Mouse (Mus musculus): ENCODE data around the gene Rpn2. TPM values are rescaled to one million over a fixed set of nuclear protein-coding genes. Genes with fewer than 3 reads are reported as not detected.

Rpn2 gene
- polyA plus RNA-seq, 1 experiment from 2014 or later = 86.1 TPM

DNA sequence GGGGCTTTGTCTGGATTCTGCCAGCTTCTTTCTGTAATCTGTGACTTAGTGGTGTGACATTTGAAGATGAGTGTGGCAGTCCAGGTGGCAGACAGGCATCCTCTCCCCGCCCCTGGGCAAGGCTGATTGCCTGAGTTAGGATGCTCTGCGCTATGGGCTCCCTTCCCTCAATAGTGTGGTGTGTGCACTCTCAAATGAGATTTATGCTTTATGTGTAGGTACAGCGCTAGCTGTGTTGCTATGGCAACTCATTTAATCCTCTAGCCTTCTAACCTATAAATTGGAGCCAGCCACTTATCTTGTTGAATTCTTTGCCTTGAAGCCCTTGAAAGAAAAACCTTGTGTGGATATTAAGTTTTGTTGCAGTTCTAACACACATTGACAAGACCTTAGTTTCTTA, 34.9 kb downstream of the Rpn2 start:
- WGBS (ENCODE audit: insufficient replicate concordance) = 92% methylated on average over 3 of the region's 3 CpGs
- TF ChIP-seq CTCF (IDR thresholded peaks at IDR 0.05; ENCODE audit: low read depth) (no peak), EP300 (IDR thresholded peaks at IDR 0.05; ENCODE audit: low read depth) (no peak)
- ATAC-seq = no peak
- no peaks in the 10 kb centered on the region for H3K9me3 ChIP-seq (ENCODE audit: low read length)
- no peak overlapping the region for H3K27ac ChIP-seq (ENCODE audit: low read depth)
- no peak for DNase-seq
- H3K27me3 ChIP-seq (ENCODE audit: insufficient read depth, low read length) = no peaks in the 10 kb centered on the region
- H3K36me3 ChIP-seq (replicated peaks; ENCODE audit: insufficient read depth, low read length) = peaks cover 84% of the 10 kb centered on the region
- no peak overlapping the region for H3K9ac ChIP-seq (replicated peaks)
- H3K4me1 ChIP-seq (ENCODE audit: insufficient read depth) = no peaks in the 10 kb centered on the region
- no peak overlapping the region for H3K4me3 ChIP-seq (ENCODE audit: low read depth, low read length)
- H3K4me2 ChIP-seq (ENCODE audit: low read depth, low read length) = no peak overlapping the region

DNA sequence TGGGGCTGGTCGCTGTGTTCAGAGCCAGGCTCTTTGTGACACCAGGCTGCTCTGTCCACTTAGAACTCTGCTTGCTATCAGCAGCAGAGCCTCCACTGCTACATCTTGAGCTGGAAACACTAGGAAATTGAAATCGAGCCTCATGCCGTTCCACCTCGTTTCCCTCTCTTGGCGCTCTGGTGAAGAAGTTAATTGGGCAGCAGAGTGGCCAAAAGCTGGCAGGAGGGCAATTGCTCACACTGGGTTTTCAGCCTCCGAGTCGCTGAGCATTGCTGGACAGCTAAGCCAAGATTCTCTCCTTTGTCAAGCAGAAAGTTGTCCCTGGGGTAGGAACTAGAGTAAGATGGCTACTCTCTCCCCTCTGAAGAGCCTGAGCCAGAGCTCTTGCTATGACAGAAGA, 35.5 kb downstream of the Rpn2 start:
- H3K27me3 ChIP-seq (ENCODE audit: insufficient read depth, low read length) = no peaks in the 10 kb centered on the region
- no peak for TF ChIP-seq CTCF (IDR thresholded peaks at IDR 0.05; ENCODE audit: low read depth)
- TF ChIP-seq EP300 (IDR thresholded peaks at IDR 0.05; ENCODE audit: low read depth) = no peak
- H3K9me3 ChIP-seq (ENCODE audit: low read length) = no peaks in the 10 kb centered on the region
- 87% methylated on average over 7 of the region's 7 CpGs for WGBS (ENCODE audit: insufficient replicate concordance)
- H3K36me3 ChIP-seq (replicated peaks; ENCODE audit: insufficient read depth, low read length) = peaks cover 80% of the 10 kb centered on the region
- no peak overlapping the region for H3K27ac ChIP-seq (ENCODE audit: low read depth)
- H3K9ac ChIP-seq (replicated peaks) = no peak overlapping the region
- H3K4me2 ChIP-seq (ENCODE audit: low read depth, low read length) = no peak overlapping the region
- ATAC-seq = no peak
- no peak overlapping the region for H3K4me3 ChIP-seq (ENCODE audit: low read depth, low read length)
- DNase-seq = no peak
- no peaks in the 10 kb centered on the region for H3K4me1 ChIP-seq (ENCODE audit: insufficient read depth)

DNA sequence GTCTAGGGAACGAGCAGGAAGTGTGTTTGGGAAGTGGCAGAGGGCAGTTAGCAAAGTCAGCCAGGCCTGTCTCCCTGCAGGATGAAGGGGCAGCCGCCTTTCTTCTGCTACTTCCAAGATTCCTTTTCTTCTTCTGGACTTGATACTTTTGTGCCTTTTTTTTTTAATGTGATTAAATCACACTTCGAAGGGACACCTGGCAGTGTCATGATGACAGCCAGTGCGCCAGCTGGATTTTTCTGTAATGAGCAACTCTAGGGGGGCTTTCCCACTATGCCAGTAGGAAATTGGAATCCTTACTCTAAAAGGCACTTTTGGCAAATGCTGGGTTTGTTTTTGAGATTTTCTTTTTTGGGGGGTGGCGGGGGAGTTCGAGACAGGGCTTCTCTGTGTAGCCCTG, 36.7 kb downstream of the Rpn2 start:
- ATAC-seq = no peak

DNA sequence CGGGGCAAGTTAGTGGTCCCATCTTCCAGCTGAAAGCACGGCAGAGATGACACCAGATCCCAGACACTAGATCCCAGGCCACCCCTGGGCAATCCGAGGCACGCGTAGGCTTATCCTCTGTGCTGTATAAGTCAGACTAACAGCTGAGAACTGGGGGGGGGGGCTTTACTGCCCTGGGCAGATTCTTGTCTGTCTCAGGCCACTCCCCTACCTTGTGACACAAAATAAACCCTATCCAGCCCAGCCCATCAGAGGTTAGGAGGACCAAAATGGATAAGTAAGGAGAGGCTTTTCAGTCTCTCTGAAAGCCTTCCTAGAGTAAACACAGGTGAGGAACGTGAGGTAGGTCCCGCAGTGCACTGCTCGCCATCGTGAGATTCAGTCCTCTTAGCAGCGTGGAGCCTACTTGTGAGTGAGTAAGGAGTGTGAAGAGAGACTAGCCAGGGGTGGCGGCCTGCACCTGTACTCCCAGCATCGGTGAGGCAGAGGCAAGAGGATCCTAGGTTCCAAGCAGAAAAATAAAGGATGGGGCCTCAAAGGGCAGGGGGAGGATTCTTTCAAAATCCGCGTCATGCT, 37.6 kb downstream of the Rpn2 start:
- TF ChIP-seq CTCF (IDR thresholded peaks at IDR 0.05; ENCODE audit: low read depth) (no peak), EP300 (IDR thresholded peaks at IDR 0.05; ENCODE audit: low read depth) (no peak)
- Histone ChIP-seq H3K27me3 (ENCODE audit: insufficient read depth, low read length) (no peaks in the 10 kb centered on the region), H3K36me3 (replicated peaks; ENCODE audit: insufficient read depth, low read length) (peaks cover 77% of the 10 kb centered on the region), H3K27ac (ENCODE audit: low read depth) (no peak overlapping the region), H3K4me1 (ENCODE audit: insufficient read depth) (no peaks in the 10 kb centered on the region), H3K4me3 (ENCODE audit: low read depth, low read length) (no peak overlapping the region), H3K9me3 (ENCODE audit: low read length) (no peaks in the 10 kb centered on the region), H3K4me2 (ENCODE audit: low read depth, low read length) (no peak overlapping the region), H3K9ac (replicated peaks) (no peak overlapping the region)
- no peak for DNase-seq
- no peak for ATAC-seq
- 92% methylated on average over 11 of the region's 14 CpGs for WGBS (ENCODE audit: insufficient replicate concordance)

More for the DNA sequence above, 36.7 kb downstream of the Rpn2 start:
- H3K27me3 ChIP-seq (ENCODE audit: insufficient read depth, low read length) = no peaks in the 10 kb centered on the region
- no peak for DNase-seq
- no peak overlapping the region for H3K4me2 ChIP-seq (ENCODE audit: low read depth, low read length)
- no peak overlapping the region for H3K9ac ChIP-seq (replicated peaks)
- no peak overlapping the region for H3K27ac ChIP-seq (ENCODE audit: low read depth)
- TF ChIP-seq CTCF (IDR thresholded peaks at IDR 0.05; ENCODE audit: low read depth) (no peak), EP300 (IDR thresholded peaks at IDR 0.05; ENCODE audit: low read depth) (no peak)
- H3K4me1 ChIP-seq (ENCODE audit: insufficient read depth) = no peaks in the 10 kb centered on the region
- H3K9me3 ChIP-seq (ENCODE audit: low read length) = no peaks in the 10 kb centered on the region
- H3K36me3 ChIP-seq (replicated peaks; ENCODE audit: insufficient read depth, low read length) = peaks cover 78% of the 10 kb centered on the region
- 92% methylated on average over 6 of the region's 6 CpGs for WGBS (ENCODE audit: insufficient replicate concordance)
- H3K4me3 ChIP-seq (ENCODE audit: low read depth, low read length) = no peak overlapping the region

DNA sequence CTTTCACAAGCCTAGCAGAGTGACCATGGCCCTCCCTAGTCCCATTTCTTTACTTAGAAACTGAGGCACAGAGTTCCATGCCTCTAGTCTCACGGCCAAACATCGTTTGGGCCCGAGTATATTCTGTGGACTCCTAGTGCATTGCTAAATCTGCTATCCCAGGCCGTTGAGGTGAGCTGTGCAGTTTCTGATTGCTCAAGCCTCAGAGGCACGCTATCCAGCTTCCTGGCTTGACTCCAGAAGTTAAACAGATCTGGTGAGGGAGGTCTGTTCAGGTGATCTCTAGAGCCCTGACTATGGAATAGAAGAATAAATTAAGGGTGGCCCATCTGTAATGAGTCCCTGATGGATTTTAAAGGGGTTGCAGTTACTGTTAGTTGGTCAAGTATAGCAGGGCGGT, 38.4 kb downstream of the Rpn2 start:
- no peak for TF ChIP-seq EP300 (IDR thresholded peaks at IDR 0.05; ENCODE audit: low read depth)
- no peak for TF ChIP-seq CTCF (IDR thresholded peaks at IDR 0.05; ENCODE audit: low read depth)
- H3K4me2 ChIP-seq (ENCODE audit: low read depth, low read length) = no peak overlapping the region
- H3K9me3 ChIP-seq (ENCODE audit: low read length) = no peaks in the 10 kb centered on the region
- ATAC-seq = peak; percentile 74
- H3K4me1 ChIP-seq (ENCODE audit: insufficient read depth) = no peaks in the 10 kb centered on the region
- H3K36me3 ChIP-seq (replicated peaks; ENCODE audit: insufficient read depth, low read length) = peaks cover 80% of the 10 kb centered on the region
- DNase-seq = no peak
- no peak overlapping the region for H3K4me3 ChIP-seq (ENCODE audit: low read depth, low read length)
- H3K27me3 ChIP-seq (ENCODE audit: insufficient read depth, low read length) = no peaks in the 10 kb centered on the region
- H3K27ac ChIP-seq (ENCODE audit: low read depth) = no peak overlapping the region
- 71% methylated on average over 6 of the region's 6 CpGs for WGBS (ENCODE audit: insufficient replicate concordance)
- H3K9ac ChIP-seq (replicated peaks) = no peak overlapping the region

DNA sequence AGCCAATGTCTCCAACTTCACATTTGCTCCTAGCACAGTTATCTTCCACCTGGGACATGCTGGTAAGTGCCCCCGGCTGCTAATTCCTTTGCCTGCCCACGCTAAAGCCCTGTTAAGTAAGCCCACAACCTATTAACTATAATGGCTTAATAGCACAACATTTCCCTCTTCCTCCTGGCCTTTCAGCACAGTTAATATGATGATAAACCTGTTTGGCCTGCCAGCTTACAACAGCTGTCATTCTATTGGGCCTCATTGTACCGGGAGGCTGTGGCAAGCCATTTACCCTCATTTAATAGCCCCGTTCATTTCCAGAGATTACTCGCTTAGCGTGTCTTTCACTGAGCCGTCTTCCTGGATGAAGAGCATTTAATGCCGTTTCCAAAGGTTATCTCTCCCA, 41.3 kb downstream of the Rpn2 start:
- ATAC-seq (no peak), DNase-seq (no peak)
- Histone ChIP-seq H3K27me3 (ENCODE audit: insufficient read depth, low read length) (no peaks in the 10 kb centered on the region), H3K4me2 (ENCODE audit: low read depth, low read length) (no peak overlapping the region), H3K36me3 (replicated peaks; ENCODE audit: insufficient read depth, low read length) (peaks cover 79% of the 10 kb centered on the region), H3K27ac (ENCODE audit: low read depth) (no peak overlapping the region), H3K9ac (replicated peaks) (no peak overlapping the region), H3K4me1 (ENCODE audit: insufficient read depth) (no peaks in the 10 kb centered on the region), H3K4me3 (ENCODE audit: low read depth, low read length) (no peak overlapping the region), H3K9me3 (ENCODE audit: low read length) (no peaks in the 10 kb centered on the region)
- 86% methylated on average over 8 of the region's 8 CpGs for WGBS (ENCODE audit: insufficient replicate concordance)
- no peak for TF ChIP-seq EP300 (IDR thresholded peaks at IDR 0.05; ENCODE audit: low read depth)
- no peak for TF ChIP-seq CTCF (IDR thresholded peaks at IDR 0.05; ENCODE audit: low read depth)

DNA sequence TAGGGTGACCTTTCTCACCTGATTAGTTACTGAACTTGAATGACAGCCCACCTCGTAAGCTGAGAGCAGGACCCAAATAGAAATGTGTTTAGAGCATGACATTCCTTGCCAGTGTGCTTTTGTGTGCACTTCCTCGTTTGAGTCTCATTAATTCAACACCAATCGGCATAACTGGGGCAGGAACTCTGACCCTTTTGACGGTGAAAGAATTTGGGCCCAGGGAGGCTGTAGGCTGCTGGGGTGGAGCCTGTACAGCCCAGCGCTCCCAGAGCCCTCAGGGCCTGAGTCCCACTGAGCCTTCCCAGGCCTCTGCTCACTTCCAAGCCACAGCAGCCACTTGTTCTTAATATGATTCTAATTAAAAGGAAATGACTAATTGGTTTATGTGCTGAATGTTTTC, 42.1 kb downstream of the Rpn2 start:
- Histone ChIP-seq H3K4me3 (ENCODE audit: low read depth, low read length) (no peak overlapping the region), H3K27ac (ENCODE audit: low read depth) (no peak overlapping the region), H3K4me1 (ENCODE audit: insufficient read depth) (no peaks in the 10 kb centered on the region), H3K9me3 (ENCODE audit: low read length) (no peaks in the 10 kb centered on the region), H3K9ac (replicated peaks) (no peak overlapping the region), H3K4me2 (ENCODE audit: low read depth, low read length) (no peak overlapping the region), H3K36me3 (replicated peaks; ENCODE audit: insufficient read depth, low read length) (peaks cover 79% of the 10 kb centered on the region), H3K27me3 (ENCODE audit: insufficient read depth, low read length) (no peaks in the 10 kb centered on the region)
- WGBS (ENCODE audit: insufficient replicate concordance) = 76% methylated on average over 5 of the region's 5 CpGs
- TF ChIP-seq CTCF (IDR thresholded peaks at IDR 0.05; ENCODE audit: low read depth) (no peak), EP300 (IDR thresholded peaks at IDR 0.05; ENCODE audit: low read depth) (no peak)
- DNase-seq (no peak), ATAC-seq (no peak)

Measured in liver, postnatal 0 days (tissue).